Mouse (Mus musculus) midbrain, embryonic 10.5 days (tissue): Measurements from ENCODE around the gene Rwdd2b. TPM values are rescaled to one million over a fixed set of nuclear protein-coding genes. Genes with fewer than 3 reads are reported as not detected.

Experiments used
- DNase-seq: peaks from one replicate; pipeline ENCODE4 v3.0.0-alpha.2; 2017; ENCODE audit warnings: low spot score
- H3K27ac ChIP-seq: fragments of 300-500 bp; sonication (generic); replicated peaks from 2 replicates; pipeline ENCODE4 v1.5.1; 2016; ENCODE audit warnings: mild to moderate bottlenecking
- H3K27me3 ChIP-seq: fragments of 300-500 bp; sonication (generic); 2 replicates; pipeline ENCODE4 v1.6.1; 2016; ENCODE audit warnings: low read depth, mild to moderate bottlenecking; ENCODE audit not compliant: poor library complexity, severe bottlenecking
- H3K36me3 ChIP-seq: fragments of 300-500 bp; sonication (generic); 2 replicates; pipeline ENCODE4 v1.6.1; 2016; ENCODE audit warnings: mild to moderate bottlenecking, moderate library complexity
- H3K4me1 ChIP-seq: fragments of 300-500 bp; sonication (generic); 2 replicates; pipeline ENCODE4 v1.6.1; 2016
- H3K4me3 ChIP-seq: fragments of 300-500 bp; sonication (generic); 2 replicates; pipeline ENCODE4 v1.5.1; 2016; ENCODE audit warnings: mild to moderate bottlenecking, moderate library complexity
- H3K9me3 ChIP-seq: fragments of 300-500 bp; sonication (generic); replicated peaks from 2 replicates; pipeline ENCODE4 v1.6.1; 2016; ENCODE audit warnings: mild to moderate bottlenecking
- WGBS: fragments of 180-500 bp; shearing (Covaris S2); methylation state at CpG from one replicate; pipeline ENCODE4 v1.1.7; 2016; 5-methylcytosine and 5-hydroxymethylcytosine counted together
- polyA plus RNA-seq: library from polyadenylated mRNA; unstranded; fragments of >200 nt; fragmentation: Nextera tagmentation; extraction: Ambion mirVana; gene quantifications from 2 replicates; pipeline ENCODE4 v1.2.1, GENCODE M21; 2016

Gene Rwdd2b
- polyA plus RNA-seq: 11.6 and 13.6 TPM in 2 replicates

- WGBS: under 1% methylated on average over 38 of the region's 38 CpGs
- H3K27ac ChIP-seq: peak within 1 kb of the TSS; percentile 96
- H3K27me3 ChIP-seq: no peaks in the 10 kb centered on the region
- no peaks in the 10 kb centered on the region for H3K9me3 ChIP-seq
- DNase-seq: peak; percentile 92
- H3K4me3 ChIP-seq: peak within 1 kb of the TSS; percentile 84
- no peaks in the 10 kb centered on the region for H3K36me3 ChIP-seq
- peaks cover 16% of the 10 kb centered on the region for H3K4me1 ChIP-seq
Measured at GRCm38 (mm10) chr16:87440184-87440686, at the start of gene Rwdd2b. Gene Rwdd2b (minus strand): TSS chr16:87440573.

DNA sequence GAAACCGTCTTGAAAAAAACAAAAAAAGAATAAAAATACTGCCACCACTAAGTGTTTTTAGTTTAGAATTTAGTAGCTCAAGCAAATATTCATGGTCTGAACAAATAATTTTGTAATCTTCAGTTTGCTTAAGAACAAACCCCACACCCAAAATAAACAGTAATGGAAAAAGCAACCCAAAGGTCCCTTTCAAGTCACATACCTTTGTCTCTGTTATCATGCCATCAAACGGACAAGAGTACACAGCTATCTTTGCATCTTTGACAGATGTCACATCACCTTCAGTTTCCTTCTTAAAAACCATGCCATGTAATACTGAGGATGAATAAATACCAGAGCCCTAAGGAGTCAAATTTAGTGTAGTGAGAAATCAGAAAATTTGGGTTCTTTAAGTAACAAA is 48.2 kb upstream of the Rwdd2b start:
- H3K4me3 ChIP-seq: no peak overlapping the region
- no peaks in the 10 kb centered on the region for H3K4me1 ChIP-seq
- no peaks in the 10 kb centered on the region for H3K9me3 ChIP-seq
- no peak for DNase-seq
- H3K27ac ChIP-seq: no peak overlapping the region
- peaks cover 98% of the 10 kb centered on the region for H3K36me3 ChIP-seq
- no peaks in the 10 kb centered on the region for H3K27me3 ChIP-seq
- WGBS: 91% methylated on average over 2 of the region's 2 CpGs

GRCm38 (mm10) chr16:87486739-87487138 is 46.4 kb upstream of the Rwdd2b start:
- peaks cover 98% of the 10 kb centered on the region for H3K36me3 ChIP-seq
- no peaks in the 10 kb centered on the region for H3K9me3 ChIP-seq
- WGBS: 95% methylated on average over 5 of the region's 5 CpGs
- no peaks in the 10 kb centered on the region for H3K4me1 ChIP-seq
- no peaks in the 10 kb centered on the region for H3K27me3 ChIP-seq
- no peak overlapping the region for H3K27ac ChIP-seq
- DNase-seq: no peak
- H3K4me3 ChIP-seq: no peak overlapping the region

GRCm38 (mm10) chr16:87484367-87484766 is 44.0 kb upstream of the Rwdd2b start:
- WGBS: 94% methylated on average over 5 of the region's 5 CpGs
- Histone ChIP-seq H3K9me3 (no peaks in the 10 kb centered on the region), H3K4me3 (no peak overlapping the region), H3K36me3 (peaks cover 96% of the 10 kb centered on the region), H3K27ac (no peak overlapping the region), H3K4me1 (no peaks in the 10 kb centered on the region), H3K27me3 (no peaks in the 10 kb centered on the region)
- no peak for DNase-seq

GRCm38 (mm10) chr16:87470579-87470978 is 30.2 kb upstream of the Rwdd2b start:
- 94% methylated on average over 4 of the region's 4 CpGs for WGBS
- Histone ChIP-seq H3K4me3 (no peak overlapping the region), H3K4me1 (no peaks in the 10 kb centered on the region), H3K27ac (no peak overlapping the region), H3K27me3 (no peaks in the 10 kb centered on the region), H3K36me3 (peaks cover 93% of the 10 kb centered on the region), H3K9me3 (no peaks in the 10 kb centered on the region)
- no peak for DNase-seq

DNA sequence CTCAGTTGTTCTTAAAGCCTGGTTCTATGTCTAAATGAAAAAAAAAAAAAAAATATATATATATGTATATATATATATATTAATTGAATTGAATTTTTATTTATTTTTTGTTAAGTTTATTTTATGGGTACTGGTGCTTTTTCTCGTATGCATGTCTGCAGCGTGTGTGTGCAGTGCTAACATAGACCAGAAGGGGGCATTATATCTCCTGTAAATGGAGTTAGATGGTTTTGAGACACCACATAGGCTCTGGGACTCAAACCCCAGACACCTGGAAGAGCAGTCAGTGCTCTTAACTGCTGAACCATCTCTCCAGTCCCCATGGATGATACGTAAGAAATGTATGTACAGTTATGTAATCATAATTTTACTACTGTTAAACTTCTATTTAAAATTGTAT is 18.4 kb upstream of the Rwdd2b start:
- H3K4me3 ChIP-seq: no peak overlapping the region
- no peak overlapping the region for H3K27ac ChIP-seq
- no peak for DNase-seq
- H3K4me1 ChIP-seq: peaks cover 25% of the 10 kb centered on the region
- no peaks in the 10 kb centered on the region for H3K27me3 ChIP-seq
- WGBS: 94% methylated on average over 3 of the region's 3 CpGs
- peaks cover 53% of the 10 kb centered on the region for H3K36me3 ChIP-seq
- no peaks in the 10 kb centered on the region for H3K9me3 ChIP-seq

DNA sequence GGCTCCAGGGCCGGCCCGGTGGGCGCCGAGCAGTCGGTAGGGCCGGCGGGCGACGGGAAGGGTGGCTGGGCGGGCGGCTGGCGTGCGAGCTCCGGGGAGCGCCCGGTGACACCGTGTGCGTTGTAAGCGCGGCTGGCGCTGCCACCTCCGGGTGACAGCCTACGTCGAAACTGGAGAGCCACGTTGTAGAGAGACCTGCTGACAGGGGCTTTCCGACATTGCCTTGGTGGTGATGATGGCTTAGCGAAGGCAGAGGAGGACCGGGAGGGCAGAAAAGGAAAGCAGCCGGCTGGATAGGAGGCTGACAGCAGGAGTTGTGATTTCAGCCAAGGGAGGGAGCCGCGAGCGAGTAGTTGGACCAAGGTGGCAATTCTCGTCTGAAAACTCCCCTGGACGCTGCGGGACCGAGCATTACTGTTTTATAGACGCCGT is 14.8 kb upstream of the Rwdd2b start:
- Histone ChIP-seq H3K36me3 (peaks cover 21% of the 10 kb centered on the region), H3K27ac (peak overlapping the region; percentile 90), H3K4me1 (peaks cover 25% of the 10 kb centered on the region), H3K9me3 (no peaks in the 10 kb centered on the region), H3K4me3 (peak overlapping the region; percentile 93), H3K27me3 (no peaks in the 10 kb centered on the region)
- WGBS: 1% methylated on average over 38 of the region's 38 CpGs
- DNase-seq: no peak

- H3K4me1 ChIP-seq: peaks cover 25% of the 10 kb centered on the region
- DNase-seq: peak; percentile 89
- peak within 1 kb of the TSS; percentile 90 for H3K27ac ChIP-seq
- H3K9me3 ChIP-seq: no peaks in the 10 kb centered on the region
- H3K36me3 ChIP-seq: peaks cover 15% of the 10 kb centered on the region
- H3K27me3 ChIP-seq: no peaks in the 10 kb centered on the region
- H3K4me3 ChIP-seq: peak within 1 kb of the TSS; percentile 93
- WGBS: 10% methylated on average over 45 of the region's 45 CpGs
Measured at GRCm38 (mm10) chr16:87454419-87455179, 14.2 kb upstream of the Rwdd2b start, which contains the start of gene Usp16. Gene Usp16 (plus strand): TSS chr16:87454703.

- no peaks in the 10 kb centered on the region for H3K27me3 ChIP-seq
- H3K4me1 ChIP-seq: peaks cover 25% of the 10 kb centered on the region
- H3K4me3 ChIP-seq: no peak overlapping the region
- no peak overlapping the region for H3K27ac ChIP-seq
- H3K9me3 ChIP-seq: no peaks in the 10 kb centered on the region
- H3K36me3 ChIP-seq: peaks cover 3% of the 10 kb centered on the region; the same call in 1 of the 2 replicates
- 96% methylated on average over 2 of the region's 2 CpGs for WGBS
- DNase-seq: no peak
Measured at GRCm38 (mm10) chr16:87453226-87453625, 12.9 kb upstream of the Rwdd2b start.

DNA sequence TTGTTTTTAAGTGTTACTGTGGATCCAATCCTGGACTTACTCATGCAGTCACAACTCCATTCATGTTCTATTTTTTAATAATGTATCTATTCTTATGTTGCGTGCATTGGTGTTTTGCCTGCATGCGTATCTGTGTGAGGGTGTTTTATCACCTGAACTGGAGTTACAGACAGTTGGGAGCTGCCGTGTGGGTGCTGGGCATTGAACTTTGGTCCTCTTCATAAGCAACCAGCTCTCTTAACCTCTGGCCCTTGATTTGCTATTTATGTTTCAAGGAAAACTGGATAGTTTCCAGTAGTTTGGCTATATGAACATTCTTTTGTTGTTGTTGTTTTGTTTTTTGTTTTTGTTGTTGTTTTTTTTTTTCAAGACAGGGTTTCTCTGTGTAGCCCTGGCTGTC is 5.2 kb upstream of the Rwdd2b start:
- 89% methylated on average over 3 of the region's 3 CpGs for WGBS
- H3K36me3 ChIP-seq: no peaks in the 10 kb centered on the region
- no peaks in the 10 kb centered on the region for H3K9me3 ChIP-seq
- H3K4me1 ChIP-seq: peaks cover 10% of the 10 kb centered on the region
- DNase-seq: no peak
- no peak overlapping the region for H3K27ac ChIP-seq
- no peaks in the 10 kb centered on the region for H3K27me3 ChIP-seq
- no peak overlapping the region for H3K4me3 ChIP-seq

GRCm38 (mm10) chr16:87445110-87445509 is 4.7 kb upstream of the Rwdd2b start:
- H3K36me3 ChIP-seq: no peaks in the 10 kb centered on the region
- H3K27me3 ChIP-seq: no peaks in the 10 kb centered on the region
- no peak overlapping the region for H3K27ac ChIP-seq
- H3K4me1 ChIP-seq: peaks cover 10% of the 10 kb centered on the region
- no peaks in the 10 kb centered on the region for H3K9me3 ChIP-seq
- H3K4me3 ChIP-seq: no peak overlapping the region
- no peak for DNase-seq

GRCm38 (mm10) chr16:87444071-87444470 is 3.7 kb upstream of the Rwdd2b start:
- H3K9me3 ChIP-seq: no peaks in the 10 kb centered on the region

GRCm38 (mm10) chr16:87443245-87443644 is 2.9 kb upstream of the Rwdd2b start:
- no peaks in the 10 kb centered on the region for H3K27me3 ChIP-seq
- no peaks in the 10 kb centered on the region for H3K9me3 ChIP-seq
- DNase-seq: no peak
- peaks cover 16% of the 10 kb centered on the region for H3K4me1 ChIP-seq
- H3K27ac ChIP-seq: no peak overlapping the region
- no peaks in the 10 kb centered on the region for H3K36me3 ChIP-seq
- H3K4me3 ChIP-seq: no peak overlapping the region

More at GRCm38 (mm10) chr16:87444071-87444470, 3.7 kb upstream of the Rwdd2b start:
- H3K4me3 ChIP-seq: no peak overlapping the region
- no peaks in the 10 kb centered on the region for H3K36me3 ChIP-seq
- DNase-seq: no peak
- no peak overlapping the region for H3K27ac ChIP-seq
- H3K27me3 ChIP-seq: no peaks in the 10 kb centered on the region
- WGBS: 64% methylated on average over 1 of the region's 1 CpGs
- H3K4me1 ChIP-seq: peaks cover 16% of the 10 kb centered on the region
